Mouse (Mus musculus): ENCODE measurements at regions not wholly inside any gene's neighbourhood (a gene's known extent, or its start where the extent isn't known, plus 50 kb on each side); places are given as distances from the start of the nearest gene placed in this dataset.

GRCm38 (mm10) chr16:76896305-76896704 lies 117.2 kb upstream of the Usp25 start:
- H3K4me3 ChIP-seq (ENCODE audit: low read depth, low read length): no peak overlapping the region
- TF ChIP-seq POLR2A (IDR thresholded peaks at IDR 0.05; ENCODE audit: insufficient read depth, low read length) (no peak), CTCF (IDR thresholded peaks at IDR 0.05; ENCODE audit: low read depth, low read length) (no peak)

GRCm38 (mm10) chr16:76895781-76896180 lies 117.7 kb upstream of the Usp25 start:
- Histone ChIP-seq H3K36me3 (ENCODE audit: control insufficient read depth, insufficient read depth, low read length, poor library complexity, severe bottlenecking) (no peaks in the 10 kb centered on the region), H3K27me3 (ENCODE audit: control insufficient read depth, insufficient read depth, low read length, poor library complexity, severe bottlenecking) (no peaks in the 10 kb centered on the region), H3K27ac (ENCODE audit: insufficient read depth, low read length) (no peak overlapping the region), H3K9me3 (replicated peaks; ENCODE audit: control insufficient read depth, insufficient read depth, low read length, poor library complexity, severe bottlenecking) (no peaks in the 10 kb centered on the region), H3K4me3 (ENCODE audit: low read depth, low read length) (no peak overlapping the region), H3K4me1 (ENCODE audit: control insufficient read depth, insufficient read depth, low read length) (no peaks in the 10 kb centered on the region), H3K9ac (ENCODE audit: low read depth, poor library complexity, severe bottlenecking) (no peak overlapping the region)
- TF ChIP-seq POLR2A (IDR thresholded peaks at IDR 0.05; ENCODE audit: insufficient read depth, low read length): no peak
- TF ChIP-seq EP300 (IDR thresholded peaks at IDR 0.05; ENCODE audit: insufficient read depth, low read depth, low read length): no peak
- no peak for TF ChIP-seq CTCF (IDR thresholded peaks at IDR 0.05; ENCODE audit: low read depth, low read length)

More at GRCm38 (mm10) chr16:76896305-76896704, 117.2 kb upstream of the Usp25 start:
- Histone ChIP-seq H3K4me1 (ENCODE audit: control insufficient read depth, insufficient read depth, low read length) (no peaks in the 10 kb centered on the region), H3K9me3 (replicated peaks; ENCODE audit: control insufficient read depth, insufficient read depth, low read length, poor library complexity, severe bottlenecking) (no peaks in the 10 kb centered on the region), H3K27me3 (ENCODE audit: control insufficient read depth, insufficient read depth, low read length, poor library complexity, severe bottlenecking) (no peaks in the 10 kb centered on the region), H3K9ac (ENCODE audit: low read depth, poor library complexity, severe bottlenecking) (no peak overlapping the region), H3K27ac (ENCODE audit: insufficient read depth, low read length) (no peak overlapping the region), H3K36me3 (ENCODE audit: control insufficient read depth, insufficient read depth, low read length, poor library complexity, severe bottlenecking) (no peaks in the 10 kb centered on the region)

GRCm38 (mm10) chr16:76878576-76878975 lies 134.9 kb upstream of the Usp25 start:
- Histone ChIP-seq H3K9me3 (replicated peaks; ENCODE audit: control insufficient read depth, insufficient read depth, low read length, poor library complexity, severe bottlenecking) (no peaks in the 10 kb centered on the region), H3K4me3 (ENCODE audit: low read depth, low read length) (no peak overlapping the region), H3K36me3 (ENCODE audit: control insufficient read depth, insufficient read depth, low read length, poor library complexity, severe bottlenecking) (no peaks in the 10 kb centered on the region), H3K27me3 (ENCODE audit: control insufficient read depth, insufficient read depth, low read length, poor library complexity, severe bottlenecking) (no peaks in the 10 kb centered on the region), H3K4me1 (ENCODE audit: control insufficient read depth, insufficient read depth, low read length) (no peaks in the 10 kb centered on the region), H3K9ac (ENCODE audit: low read depth, poor library complexity, severe bottlenecking) (no peak overlapping the region), H3K27ac (ENCODE audit: insufficient read depth, low read length) (no peak overlapping the region)
- TF ChIP-seq EP300 (IDR thresholded peaks at IDR 0.05; ENCODE audit: insufficient read depth, low read depth, low read length) (no peak), POLR2A (IDR thresholded peaks at IDR 0.05; ENCODE audit: insufficient read depth, low read length) (no peak), CTCF (IDR thresholded peaks at IDR 0.05; ENCODE audit: low read depth, low read length) (no peak)

GRCm38 (mm10) chr16:76875397-76876018 lies 138.0 kb upstream of the Usp25 start:
- H3K9ac ChIP-seq (ENCODE audit: low read depth, poor library complexity, severe bottlenecking): no peak overlapping the region
- H3K36me3 ChIP-seq (ENCODE audit: control insufficient read depth, insufficient read depth, low read length, poor library complexity, severe bottlenecking): no peaks in the 10 kb centered on the region
- H3K9me3 ChIP-seq (replicated peaks; ENCODE audit: control insufficient read depth, insufficient read depth, low read length, poor library complexity, severe bottlenecking): no peaks in the 10 kb centered on the region
- H3K27me3 ChIP-seq (ENCODE audit: control insufficient read depth, insufficient read depth, low read length, poor library complexity, severe bottlenecking): no peaks in the 10 kb centered on the region
- H3K4me3 ChIP-seq (ENCODE audit: low read depth, low read length): no peak overlapping the region
- no peaks in the 10 kb centered on the region for H3K4me1 ChIP-seq (ENCODE audit: control insufficient read depth, insufficient read depth, low read length)
- no peak for TF ChIP-seq EP300 (IDR thresholded peaks at IDR 0.05; ENCODE audit: insufficient read depth, low read depth, low read length)
- no peak for TF ChIP-seq POLR2A (IDR thresholded peaks at IDR 0.05; ENCODE audit: insufficient read depth, low read length)
- TF ChIP-seq CTCF (IDR thresholded peaks at IDR 0.05; ENCODE audit: low read depth, low read length): no peak
- H3K27ac ChIP-seq (ENCODE audit: insufficient read depth, low read length): no peak overlapping the region

GRCm38 (mm10) chr16:76866465-76866802 lies 147.1 kb upstream of the Usp25 start:
- Histone ChIP-seq H3K4me3 (ENCODE audit: low read depth, low read length) (no peak overlapping the region), H3K9me3 (replicated peaks; ENCODE audit: control insufficient read depth, insufficient read depth, low read length, poor library complexity, severe bottlenecking) (no peaks in the 10 kb centered on the region), H3K27me3 (ENCODE audit: control insufficient read depth, insufficient read depth, low read length, poor library complexity, severe bottlenecking) (no peaks in the 10 kb centered on the region), H3K36me3 (ENCODE audit: control insufficient read depth, insufficient read depth, low read length, poor library complexity, severe bottlenecking) (no peaks in the 10 kb centered on the region), H3K27ac (ENCODE audit: insufficient read depth, low read length) (no peak overlapping the region), H3K9ac (ENCODE audit: low read depth, poor library complexity, severe bottlenecking) (no peak overlapping the region), H3K4me1 (ENCODE audit: control insufficient read depth, insufficient read depth, low read length) (no peaks in the 10 kb centered on the region)
- TF ChIP-seq CTCF (IDR thresholded peaks at IDR 0.05; ENCODE audit: low read depth, low read length): no peak
- TF ChIP-seq POLR2A (IDR thresholded peaks at IDR 0.05; ENCODE audit: insufficient read depth, low read length): no peak
- no peak for TF ChIP-seq EP300 (IDR thresholded peaks at IDR 0.05; ENCODE audit: insufficient read depth, low read depth, low read length)

GRCm38 (mm10) chr16:76865731-76866464 lies 147.6 kb upstream of the Usp25 start:
- Histone ChIP-seq H3K27ac (ENCODE audit: insufficient read depth, low read length) (no peak overlapping the region), H3K27me3 (ENCODE audit: control insufficient read depth, insufficient read depth, low read length, poor library complexity, severe bottlenecking) (no peaks in the 10 kb centered on the region), H3K9me3 (replicated peaks; ENCODE audit: control insufficient read depth, insufficient read depth, low read length, poor library complexity, severe bottlenecking) (no peaks in the 10 kb centered on the region), H3K9ac (ENCODE audit: low read depth, poor library complexity, severe bottlenecking) (no peak overlapping the region), H3K36me3 (ENCODE audit: control insufficient read depth, insufficient read depth, low read length, poor library complexity, severe bottlenecking) (no peaks in the 10 kb centered on the region), H3K4me3 (ENCODE audit: low read depth, low read length) (no peak overlapping the region), H3K4me1 (ENCODE audit: control insufficient read depth, insufficient read depth, low read length) (no peaks in the 10 kb centered on the region)
- TF ChIP-seq CTCF (IDR thresholded peaks at IDR 0.05; ENCODE audit: low read depth, low read length) (no peak), POLR2A (IDR thresholded peaks at IDR 0.05; ENCODE audit: insufficient read depth, low read length) (no peak), EP300 (IDR thresholded peaks at IDR 0.05; ENCODE audit: insufficient read depth, low read depth, low read length) (no peak)
